Mouse (Mus musculus): ENCODE measurements around the gene Gsdma. TPM values are rescaled to one million over a fixed set of nuclear protein-coding genes. Genes with fewer than 3 reads are reported as not detected.
"Not testable (repeated sequence)": the region's sequence is repeated elsewhere in the genome, so short reads cannot be mapped to it uniquely, and the experiment has no call there.

The Gsdma gene
- total RNA-seq (2012; rRNA removed) (0.23 and 0.62 TPM in 2 replicates), polyA plus RNA-seq (2012; ENCODE audit: insufficient read depth in 1 of 2, insufficient read length in 2 of 2, low read depth in 1 of 2, low replicate concordance in 2 of 2, missing spikeins in 1 of 2) (1 to 10 TPM in 1 of 2 experiments, not detected in 1; 1.2 TPM)

DNA sequence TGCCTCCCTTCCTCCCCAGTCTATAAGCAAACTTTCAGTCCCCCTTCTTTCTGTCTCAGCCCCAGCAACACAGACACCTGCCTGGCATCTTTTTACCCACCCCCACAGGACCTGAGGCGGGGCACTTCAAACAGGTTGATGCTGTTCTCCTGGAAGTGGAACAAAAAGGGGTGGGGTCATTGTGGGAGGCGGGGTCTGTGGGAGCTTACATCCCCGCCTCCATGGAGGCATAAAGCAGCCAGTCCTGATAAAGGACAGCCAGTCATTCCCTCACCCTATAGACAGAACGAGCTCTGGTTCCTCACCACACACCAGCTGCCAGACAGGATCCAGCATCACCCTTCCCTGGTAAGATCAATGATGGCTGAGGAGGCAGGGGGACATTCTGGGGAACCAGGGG lies at the start of gene Gsdma:
Gene Gsdma, plus strand, starts transcription at position 261 of the 400 bp plus-strand sequence.
- DNase-seq (ENCODE audit: low read depth, low spot score), result peak; percentile 64
- Histone ChIP-seq H3K4me1 (ENCODE audit: control insufficient read depth in 1 of 2, insufficient read depth in 2 of 2, low read length in 2 of 2) (peaks cover 0 to 12% of the 10 kb centered on the region in 2 experiments; a peak in 2 of 4 replicates), H3K9me3 (replicated peaks; ENCODE audit: insufficient read depth, low read length) (no peaks in the 10 kb centered on the region), H3K36me3 (ENCODE audit: control insufficient read depth in 1 of 2, insufficient read depth in 2 of 2, low read length in 2 of 2) (0 out of 4 replicates have a peak, but pooled peaks cover 0 to 2% of the 10 kb centered on the region in 2 experiments), H3K9ac (ENCODE audit: control insufficient read depth, low read depth, low read length, poor library complexity, severe bottlenecking) (no peak within 1 kb of the TSS), H3K4me3 (ENCODE audit: control insufficient read depth in 1 of 2, insufficient read depth in 1 of 2, low read depth in 2 of 2, low read length in 2 of 2) (no peak within 1 kb of the TSS), H3K27ac (ENCODE audit: control insufficient read depth, low read depth, low read length) (no peak within 1 kb of the TSS), H3K27me3 (ENCODE audit: control insufficient read depth in 1 of 2, insufficient read depth in 2 of 2, low read length in 2 of 2) (peaks cover 1 to 3% of the 10 kb centered on the region in 2 experiments; a peak in 3 of 4 replicates), H3K79me2 (ENCODE audit: control insufficient read depth, insufficient read depth, low read length, poor library complexity) (no peaks in the 10 kb centered on the region)
- TF ChIP-seq KAT2A (conservative IDR thresholded peaks at IDR 0.05; ENCODE audit: low read depth, low read length), result no peak
- TF ChIP-seq ZNF384 (IDR thresholded peaks at IDR 0.05; ENCODE audit: low read depth, low read length), result no peak
- TF ChIP-seq ZKSCAN1 (IDR thresholded peaks at IDR 0.05; ENCODE audit: low read depth, low read length), result no peak
- TF ChIP-seq MXI1 (IDR thresholded peaks at IDR 0.05; ENCODE audit: low read depth, low read length), result no peak
- TF ChIP-seq MEF2A (IDR thresholded peaks at IDR 0.05; ENCODE audit: extremely low read depth, insufficient replicate concordance, low read depth, low read length, poor library complexity, severe bottlenecking), result no peak
- TF ChIP-seq CHD1 (IDR thresholded peaks at IDR 0.05; ENCODE audit: low read depth, low read length), result no peak
- TF ChIP-seq ZMIZ1 (IDR thresholded peaks at IDR 0.05; ENCODE audit: low read depth, low read length), result no peak
- no peak for TF ChIP-seq USF2 (IDR thresholded peaks at IDR 0.05; ENCODE audit: borderline replicate concordance in 1 of 2, insufficient read depth in 1 of 2, low read depth in 1 of 2, low read length in 2 of 2)

DNA sequence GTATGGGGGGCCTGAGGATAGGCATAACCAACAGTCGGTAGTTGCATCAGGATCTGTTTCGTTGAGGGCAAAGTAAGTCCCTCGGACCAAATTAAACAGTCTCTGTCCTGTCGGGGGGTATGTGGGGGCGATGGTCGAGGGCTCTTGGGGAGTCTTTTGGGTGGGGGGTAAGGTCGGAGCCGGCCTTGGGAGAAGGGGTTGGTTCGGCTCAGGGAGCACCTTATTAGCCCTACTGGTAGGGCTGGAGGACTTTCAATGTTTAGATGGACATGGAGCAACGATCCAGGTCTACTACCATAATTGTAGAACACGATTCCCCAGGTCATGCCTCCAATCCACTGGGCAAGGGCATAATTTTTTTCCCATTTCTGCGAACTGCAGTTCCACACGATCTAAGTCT lies 43.4 kb upstream of the Gsdma start:
- Histone ChIP-seq H3K9ac (ENCODE audit: control insufficient read depth, low read depth, low read length, poor library complexity, severe bottlenecking) (no peak overlapping the region), H3K4me3 (ENCODE audit: control insufficient read depth in 1 of 2, insufficient read depth in 1 of 2, low read depth in 2 of 2, low read length in 2 of 2) (no peak overlapping the region), H3K36me3 (ENCODE audit: control insufficient read depth in 1 of 2, insufficient read depth in 2 of 2, low read length in 2 of 2) (no peaks in the 10 kb centered on the region; a peak in 1 of 4 replicates), H3K79me2 (ENCODE audit: control insufficient read depth, insufficient read depth, low read length, poor library complexity) (no peaks in the 10 kb centered on the region), H3K27me3 (ENCODE audit: control insufficient read depth in 1 of 2, insufficient read depth in 2 of 2, low read length in 2 of 2) (no peaks in the 10 kb centered on the region), H3K9me3 (replicated peaks; ENCODE audit: insufficient read depth, low read length) (no peaks in the 10 kb centered on the region), H3K4me1 (ENCODE audit: control insufficient read depth in 1 of 2, insufficient read depth in 2 of 2, low read length in 2 of 2) (no peaks in the 10 kb centered on the region), H3K27ac (ENCODE audit: control insufficient read depth, low read depth, low read length) (no peak overlapping the region)
- TF ChIP-seq MXI1 (IDR thresholded peaks at IDR 0.05; ENCODE audit: low read depth, low read length) (no peak), ELF1 (IDR thresholded peaks at IDR 0.05; ENCODE audit: low read depth, low read length) (no peak), USF1 (IDR thresholded peaks at IDR 0.05; ENCODE audit: low read depth, low read length) (no peak), MEF2A (IDR thresholded peaks at IDR 0.05; ENCODE audit: extremely low read depth, insufficient replicate concordance, low read depth, low read length, poor library complexity, severe bottlenecking) (no peak), SIN3A (IDR thresholded peaks at IDR 0.05; ENCODE audit: low read length) (no peak), POLR2AphosphoS5 (IDR thresholded peaks at IDR 0.05; ENCODE audit: borderline replicate concordance, low read depth, low read length) (no peak), UBTF (IDR thresholded peaks at IDR 0.05; ENCODE audit: borderline replicate concordance, insufficient read depth, low read depth, low read length) (no peak), TAL1 (IDR thresholded peaks at IDR 0.05; ENCODE audit: low read length) (no peak), GABPA (IDR thresholded peaks at IDR 0.05; ENCODE audit: low read depth, low read length) (no peak)
- no peak for DNase-seq (ENCODE audit: low read depth, low spot score)

DNA sequence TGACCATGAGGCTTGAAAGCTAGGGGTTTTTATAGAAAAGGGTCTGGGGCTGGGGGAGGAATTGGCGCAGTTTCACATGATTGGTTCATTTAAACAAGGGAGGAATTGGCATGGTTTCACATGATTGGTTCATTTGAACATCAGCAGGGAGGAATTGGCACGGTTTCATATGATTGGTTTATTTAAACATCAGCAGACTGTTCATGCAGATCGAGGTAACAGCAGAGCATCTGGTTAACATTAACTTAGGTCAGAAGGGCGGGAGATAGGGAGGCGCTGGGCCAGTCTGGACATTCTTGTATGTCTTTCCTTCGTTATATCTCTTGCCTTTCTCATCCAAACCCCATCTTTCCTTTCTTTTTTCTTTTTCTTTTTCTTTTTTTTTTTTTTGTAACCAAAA lies 40.2 kb upstream of the Gsdma start:
- DNase-seq (ENCODE audit: low read depth, low spot score); H3K9ac ChIP-seq (ENCODE audit: control insufficient read depth, low read depth, low read length, poor library complexity, severe bottlenecking); H3K27ac ChIP-seq (ENCODE audit: control insufficient read depth, low read depth, low read length); H3K36me3 ChIP-seq (ENCODE audit: control insufficient read depth in 1 of 2, insufficient read depth in 2 of 2, low read length in 2 of 2); H3K9me3 ChIP-seq (replicated peaks; ENCODE audit: insufficient read depth, low read length); H3K4me3 ChIP-seq (ENCODE audit: control insufficient read depth in 1 of 2, insufficient read depth in 1 of 2, low read depth in 2 of 2, low read length in 2 of 2); H3K4me1 ChIP-seq (ENCODE audit: control insufficient read depth in 1 of 2, insufficient read depth in 2 of 2, low read length in 2 of 2); H3K27me3 ChIP-seq (ENCODE audit: control insufficient read depth in 1 of 2, insufficient read depth in 2 of 2, low read length in 2 of 2); H3K79me2 ChIP-seq (ENCODE audit: control insufficient read depth, insufficient read depth, low read length, poor library complexity): not testable (repeated sequence)

Measured in MEL (cell line).